Mouse (Mus musculus) Patski (cell line): ENCODE data around the gene Slc30a5. TPM values are rescaled to one million over a fixed set of nuclear protein-coding genes. Genes with fewer than 3 reads are reported as not detected.
A peak's percentile ranks its signal among the peaks of the same experiment; 100 is the strongest.

Experiments used
- ATAC-seq: fragments of 100-300 bp; one replicate; pipeline ENCODE4 v1.8.0; 2021
- CTCF ChIA-PET: fragments of 350-600 bp; sonication (Branson Sonifier 250); formaldehyde crosslinking; loops from one replicate; lab custom pipeline; 2022; ENCODE audit warnings: inconsistent platforms; lab: Charles Lee
- POLR2A ChIA-PET: fragments of 350-600 bp; sonication (Branson Sonifier 250); formaldehyde crosslinking; loops from one replicate; lab custom pipeline; 2022; ENCODE audit warnings: antibody characterized with exemption, inconsistent platforms; lab: Charles Lee
- DNase-seq: peaks from one replicate; pipeline ENCODE4 v3.0.0-alpha.2; 2011; ENCODE audit warnings: low read depth, low spot score
- H3K27me3 ChIP-seq: fragments of 371-371 bp; one replicate; pipeline ENCODE4 v1.5.1; 2021
- CTCF ChIP-seq: fragments of 100-300 bp; IDR thresholded peaks from one replicate; pipeline ENCODE4 v1.5.1; 2021
- in situ Hi-C: fragments of 300-500 bp; cut with MboI; formaldehyde crosslinking; loops from 3 replicates; pipeline ENCODE4 v1.11.1; 2018; ENCODE audit warnings: low pct_unique_long_range_greater_than_20kb, mixed read lengths
- polyA plus RNA-seq: library from polyadenylated mRNA; unstranded; gene quantifications from one replicate; pipeline ENCODE4 v1.2.3, GENCODE M21; 2021

Slc30a5 gene
- polyA plus RNA-seq, 1 experiment from 2014 or later, result 65.4 TPM

- in situ Hi-C loops, result no loop called here
- DNase-seq (peak; percentile 48), ATAC-seq (peak; percentile 77)
- CTCF ChIA-PET, result interaction anchor here (0.6 kb wide), 1 partner anchor 38 kb away, joined by 3 read pairs; no protein-coding TSS in a partner anchor
- POLR2A ChIA-PET, result interaction anchor here (1.0 kb wide), 1 partner anchor 32 kb away, joined by 3 read pairs; no protein-coding TSS in a partner anchor
- no peak for TF ChIP-seq CTCF
- no peaks in the 10 kb centered on the region for H3K27me3 ChIP-seq
Observed at GRCm38 (mm10) chr13:100775252-100776055, 57.8 kb downstream of the Slc30a5 start, which contains the start of gene Cenph. Gene Cenph, minus strand, starts transcription at chr13:100775899.

GRCm38 (mm10) chr13:100774704-100775103 lies 58.5 kb downstream of the Slc30a5 start:
- no peaks in the 10 kb centered on the region for H3K27me3 ChIP-seq
- DNase-seq (no peak), ATAC-seq (no peak)
- ChIA-PET CTCF (no interaction called here), POLR2A (no interaction called here)
- TF ChIP-seq CTCF, result no peak
- in situ Hi-C loops, result no loop called here

GRCm38 (mm10) chr13:100755329-100755728 lies 77.9 kb downstream of the Slc30a5 start:
- CTCF ChIA-PET, result no interaction called here
- no peaks in the 10 kb centered on the region for H3K27me3 ChIP-seq
- POLR2A ChIA-PET, result interaction anchor here (1.0 kb wide), 1 partner anchor 11 kb away, joined by 3 read pairs; the partner anchor contains the start of gene Mrps36
- in situ Hi-C loops, result no loop called here
- DNase-seq (no peak), ATAC-seq (no peak)
- no peak for TF ChIP-seq CTCF

- in situ Hi-C loops, result no loop called here
- DNase-seq (no peak), ATAC-seq (no peak)
- POLR2A ChIA-PET, result no interaction called here
- TF ChIP-seq CTCF, result no peak
- H3K27me3 ChIP-seq, result no peaks in the 10 kb centered on the region
- CTCF ChIA-PET, result no interaction called here
Observed at GRCm38 (mm10) chr13:100754186-100754585, 79.0 kb downstream of the Slc30a5 start.

GRCm38 (mm10) chr13:100753011-100753410 lies 80.2 kb downstream of the Slc30a5 start:
- ATAC-seq (no peak), DNase-seq (no peak)
- no peaks in the 10 kb centered on the region for H3K27me3 ChIP-seq
- in situ Hi-C loops, result no loop called here
- CTCF ChIA-PET, result no interaction called here
- POLR2A ChIA-PET, result no interaction called here
- no peak for TF ChIP-seq CTCF

Other genes with a start within 250 kb of the Slc30a5 start
- gene Marveld2, start 216.5 kb downstream of the Slc30a5 start, polyA plus RNA-seq, result 0.14 TPM
- 137 TPM for gene Ak6, start 182.4 kb downstream of the Slc30a5 start, polyA plus RNA-seq
- gene Rad17, start 182.4 kb downstream of the Slc30a5 start, polyA plus RNA-seq, result 24.3 TPM
- gene Taf9, start 181.8 kb downstream of the Slc30a5 start, polyA plus RNA-seq, result 11.1 TPM
- gene Ccdc125, start 163.7 kb downstream of the Slc30a5 start, polyA plus RNA-seq, result 5.6 TPM
- gene Cdk7, start 102.5 kb downstream of the Slc30a5 start, polyA plus RNA-seq, result 56.5 TPM
- 136 TPM for gene Mrps36, start 88.8 kb downstream of the Slc30a5 start, polyA plus RNA-seq
- 14.3 TPM for gene Cenph, start 57.5 kb downstream of the Slc30a5 start, polyA plus RNA-seq
- gene Ccnb1, start 46.9 kb downstream of the Slc30a5 start, polyA plus RNA-seq, result 67.5 TPM